Mouse (Mus musculus): Measurements from ENCODE around the gene Wdfy2. TPM values are rescaled to one million over a fixed set of nuclear protein-coding genes. Genes with fewer than 3 reads are reported as not detected.

Gene Wdfy2
- polyA plus RNA-seq, 1 experiment, result 4.4 TPM

DNA sequence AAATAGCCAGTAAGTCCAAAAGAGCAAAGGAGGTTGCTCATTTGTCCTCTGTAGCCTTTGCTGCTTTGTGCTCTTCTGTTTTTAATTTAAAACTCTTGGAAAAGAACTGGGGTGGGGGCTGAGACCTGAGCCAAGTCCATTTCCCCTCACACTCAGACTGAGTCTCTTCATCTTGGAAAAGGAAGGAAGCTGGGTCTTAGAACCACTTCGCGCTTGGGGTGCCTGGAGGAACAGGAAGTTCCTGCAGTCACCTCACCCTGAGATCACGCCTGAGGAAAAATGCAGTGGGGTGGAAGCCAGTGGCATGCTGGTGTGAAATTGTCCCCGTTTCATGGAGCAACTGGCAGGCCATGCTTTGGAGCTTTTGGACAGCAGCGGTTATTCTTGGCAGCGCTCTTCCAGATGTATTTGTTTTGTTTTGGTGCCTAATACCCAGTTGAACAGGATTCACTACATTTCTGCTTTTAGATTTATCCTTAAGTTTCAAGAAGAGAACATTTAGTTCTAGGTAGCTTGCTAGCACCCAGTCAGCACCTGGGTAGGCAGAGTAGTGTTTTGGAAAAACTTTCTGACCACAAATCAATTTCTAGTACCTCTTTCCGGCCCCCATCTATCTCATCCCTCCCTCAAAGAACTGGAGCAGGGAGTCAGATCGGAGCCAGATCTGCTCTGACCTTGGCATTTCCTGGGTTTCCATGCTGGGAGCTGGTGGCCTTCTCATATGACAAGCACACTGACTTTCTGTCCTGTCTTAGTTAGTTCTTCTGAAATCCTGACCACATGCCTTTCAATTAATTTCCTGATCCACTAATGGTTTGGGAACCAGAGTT lies 7.7 kb downstream of the Wdfy2 start:
- no peak overlapping the region for H3ac ChIP-seq (ENCODE audit: control insufficient read depth, insufficient read length)

DNA sequence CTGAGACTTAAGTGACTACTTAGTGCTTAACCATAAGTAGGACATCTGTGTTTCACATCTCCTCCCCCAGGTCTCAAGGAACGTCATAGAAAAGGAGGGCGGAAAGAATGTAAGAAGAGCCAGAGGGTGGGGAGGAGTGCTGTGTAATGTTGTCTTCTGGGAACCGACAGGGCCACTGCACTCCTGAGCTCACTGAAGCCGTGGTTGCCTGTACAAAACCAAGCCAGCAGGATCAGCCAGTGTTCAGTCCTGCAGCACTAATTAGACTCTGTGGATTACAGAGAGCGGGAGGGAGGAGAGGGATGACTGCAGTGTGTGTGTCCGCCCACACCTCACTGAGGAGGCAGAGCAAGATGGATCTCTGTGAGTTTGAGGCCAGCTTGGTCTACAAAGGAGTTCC lies 13.5 kb downstream of the Wdfy2 start:
- Histone ChIP-seq H3ac (ENCODE audit: control insufficient read depth, insufficient read length) (no peak overlapping the region), H3K27me3 (ENCODE audit: control insufficient read depth, insufficient read depth, insufficient read length) (no peaks in the 10 kb centered on the region), H3K4me3 (no peak overlapping the region), H3K79me2 (ENCODE audit: control insufficient read depth, insufficient read depth) (peaks cover 30% of the 10 kb centered on the region), H3K36me3 (ENCODE audit: control insufficient read depth, insufficient read depth) (no peaks in the 10 kb centered on the region), H3K4me2 (ENCODE audit: low read depth) (no peak overlapping the region)
- TF ChIP-seq TCF12 (IDR thresholded peaks at IDR 0.05; ENCODE audit: insufficient read depth, poor library complexity, severe bottlenecking) (no peak), POLR2AphosphoS2 (IDR thresholded peaks at IDR 0.05; ENCODE audit: insufficient read length, low read depth) (no peak)

More for the DNA sequence above, 7.7 kb downstream of the Wdfy2 start:
- no peak overlapping the region for H3K4me2 ChIP-seq (ENCODE audit: low read depth)
- no peaks in the 10 kb centered on the region for H3K27me3 ChIP-seq (ENCODE audit: control insufficient read depth, insufficient read depth, insufficient read length)
- H3K4me3 ChIP-seq, result no peak overlapping the region
- no peaks in the 10 kb centered on the region for H3K36me3 ChIP-seq (ENCODE audit: control insufficient read depth, insufficient read depth)
- TF ChIP-seq MYOD1 (IDR thresholded peaks at IDR 0.05; ENCODE audit: control insufficient read depth in 1 of 3, insufficient read length in 2 of 3, low read depth in 2 of 3) (no peak), SRF (IDR thresholded peaks at IDR 0.05; ENCODE audit: control insufficient read depth, insufficient read length, low read depth) (no peak), USF1 (IDR thresholded peaks at IDR 0.05; ENCODE audit: low read depth) (no peak)
- peaks cover 60% of the 10 kb centered on the region for H3K79me2 ChIP-seq (ENCODE audit: control insufficient read depth, insufficient read depth)

DNA sequence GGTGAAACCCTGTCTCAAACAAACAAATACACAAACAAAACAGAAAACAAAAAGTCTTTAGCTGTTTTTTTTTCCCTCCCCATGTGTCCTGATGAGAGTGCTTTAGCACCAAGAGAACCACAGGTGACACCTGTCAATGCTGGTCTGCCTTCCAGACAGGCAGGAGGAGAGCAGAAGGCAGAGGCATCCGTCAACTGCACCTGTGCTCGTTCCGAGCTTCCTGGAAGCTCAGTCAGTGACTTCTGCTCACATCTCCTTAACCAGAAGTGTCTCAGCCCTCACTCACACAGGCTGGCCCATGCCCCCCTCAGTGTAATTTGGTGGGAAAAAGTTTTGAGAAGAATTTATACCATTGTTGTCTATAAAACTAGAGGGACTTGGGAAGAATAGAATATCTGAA lies 15.4 kb downstream of the Wdfy2 start:
- TF ChIP-seq USF1 (IDR thresholded peaks at IDR 0.05; ENCODE audit: low read depth), result no peak
- peak in 2 of 3 experiments; percentile 60 to 81 for TF ChIP-seq MYOD1 (IDR thresholded peaks at IDR 0.05; ENCODE audit: control insufficient read depth in 1 of 3, insufficient read length in 2 of 3, low read depth in 2 of 3)
- TF ChIP-seq TCF3 (IDR thresholded peaks at IDR 0.05; ENCODE audit: insufficient read length, low read depth), result peak; percentile 17
- TF ChIP-seq MYOG (IDR thresholded peaks at IDR 0.05; ENCODE audit: control insufficient read depth in 1 of 3, insufficient read depth in 1 of 3, insufficient read length in 2 of 3, low read depth in 2 of 3), result peak in 1 of 3 experiments; percentile 59
- H3ac ChIP-seq (ENCODE audit: control insufficient read depth, insufficient read length), result no peak overlapping the region
- no peak overlapping the region for H3K4me2 ChIP-seq (ENCODE audit: low read depth)

GRCm38 (mm10) chr14:62855077-62855835 lies 17.8 kb downstream of the Wdfy2 start:
- H3K79me2 ChIP-seq (ENCODE audit: control insufficient read depth, insufficient read depth), result peaks cover 17% of the 10 kb centered on the region
- no peaks in the 10 kb centered on the region for H3K27me3 ChIP-seq (ENCODE audit: control insufficient read depth, insufficient read depth, insufficient read length)
- H3K4me3 ChIP-seq, result no peak overlapping the region
- peak overlapping the region; percentile 79 for H3K4me2 ChIP-seq (ENCODE audit: low read depth)
- no peak overlapping the region for H3ac ChIP-seq (ENCODE audit: control insufficient read depth, insufficient read length)
- TF ChIP-seq USF1 (IDR thresholded peaks at IDR 0.05; ENCODE audit: low read depth) (no peak), REST (IDR thresholded peaks at IDR 0.05; ENCODE audit: insufficient read depth, insufficient read length) (no peak), POLR2A (IDR thresholded peaks at IDR 0.05; ENCODE audit: insufficient read length, low read depth) (no peak), MYOD1 (IDR thresholded peaks at IDR 0.05; ENCODE audit: control insufficient read depth in 1 of 3, insufficient read length in 2 of 3, low read depth in 2 of 3) (no peak), E2F4 (IDR thresholded peaks at IDR 0.05; ENCODE audit: insufficient read depth) (no peak), MAX (IDR thresholded peaks at IDR 0.05; ENCODE audit: low read depth) (no peak), MYOG (IDR thresholded peaks at IDR 0.05; ENCODE audit: control insufficient read depth in 1 of 3, insufficient read depth in 1 of 3, insufficient read length in 2 of 3, low read depth in 2 of 3) (no peak), POLR2AphosphoS2 (IDR thresholded peaks at IDR 0.05; ENCODE audit: insufficient read length, low read depth) (no peak), CEBPB (IDR thresholded peaks at IDR 0.05; ENCODE audit: insufficient read depth, poor library complexity, severe bottlenecking) (no peak), TCF3 (IDR thresholded peaks at IDR 0.05; ENCODE audit: insufficient read length, low read depth) (no peak), SRF (IDR thresholded peaks at IDR 0.05; ENCODE audit: control insufficient read depth, insufficient read length, low read depth) (no peak), TCF12 (IDR thresholded peaks at IDR 0.05; ENCODE audit: insufficient read depth, poor library complexity, severe bottlenecking) (no peak)
- no peaks in the 10 kb centered on the region for H3K36me3 ChIP-seq (ENCODE audit: control insufficient read depth, insufficient read depth)

More for the DNA sequence above, 15.4 kb downstream of the Wdfy2 start:
- H3K4me3 ChIP-seq, result no peak overlapping the region
- no peaks in the 10 kb centered on the region for H3K27me3 ChIP-seq (ENCODE audit: control insufficient read depth, insufficient read depth, insufficient read length)
- no peaks in the 10 kb centered on the region for H3K36me3 ChIP-seq (ENCODE audit: control insufficient read depth, insufficient read depth)
- H3K79me2 ChIP-seq (ENCODE audit: control insufficient read depth, insufficient read depth), result peaks cover 18% of the 10 kb centered on the region

GRCm38 (mm10) chr14:62855863-62856262 lies 18.4 kb downstream of the Wdfy2 start:
- Histone ChIP-seq H3K36me3 (ENCODE audit: control insufficient read depth, insufficient read depth) (no peaks in the 10 kb centered on the region), H3K79me2 (ENCODE audit: control insufficient read depth, insufficient read depth) (peaks cover 23% of the 10 kb centered on the region), H3K27me3 (ENCODE audit: control insufficient read depth, insufficient read depth, insufficient read length) (no peaks in the 10 kb centered on the region), H3ac (ENCODE audit: control insufficient read depth, insufficient read length) (no peak overlapping the region), H3K4me2 (ENCODE audit: low read depth) (peak overlapping the region; percentile 79), H3K4me3 (no peak overlapping the region)
- no peak for TF ChIP-seq SRF (IDR thresholded peaks at IDR 0.05; ENCODE audit: control insufficient read depth, insufficient read length, low read depth)
- no peak for TF ChIP-seq E2F4 (IDR thresholded peaks at IDR 0.05; ENCODE audit: insufficient read depth)
- TF ChIP-seq POLR2A (IDR thresholded peaks at IDR 0.05; ENCODE audit: insufficient read length, low read depth), result no peak
- TF ChIP-seq POLR2AphosphoS2 (IDR thresholded peaks at IDR 0.05; ENCODE audit: insufficient read length, low read depth), result no peak
- no peak for TF ChIP-seq MAX (IDR thresholded peaks at IDR 0.05; ENCODE audit: low read depth)
- no peak for TF ChIP-seq USF1 (IDR thresholded peaks at IDR 0.05; ENCODE audit: low read depth)
- no peak for TF ChIP-seq TCF12 (IDR thresholded peaks at IDR 0.05; ENCODE audit: insufficient read depth, poor library complexity, severe bottlenecking)
- no peak for TF ChIP-seq TCF3 (IDR thresholded peaks at IDR 0.05; ENCODE audit: insufficient read length, low read depth)
- TF ChIP-seq REST (IDR thresholded peaks at IDR 0.05; ENCODE audit: insufficient read depth, insufficient read length), result no peak
- no peak for TF ChIP-seq CEBPB (IDR thresholded peaks at IDR 0.05; ENCODE audit: insufficient read depth, poor library complexity, severe bottlenecking)
- no peak for TF ChIP-seq MYOD1 (IDR thresholded peaks at IDR 0.05; ENCODE audit: control insufficient read depth in 1 of 3, insufficient read length in 2 of 3, low read depth in 2 of 3)
- TF ChIP-seq MYOG (IDR thresholded peaks at IDR 0.05; ENCODE audit: control insufficient read depth in 1 of 3, insufficient read depth in 1 of 3, insufficient read length in 2 of 3, low read depth in 2 of 3), result no peak

Measured in myocyte (in vitro differentiated cells).